28 mouse cellular contexts compared by ENCODE assay signal in the genomic region with DNA sequence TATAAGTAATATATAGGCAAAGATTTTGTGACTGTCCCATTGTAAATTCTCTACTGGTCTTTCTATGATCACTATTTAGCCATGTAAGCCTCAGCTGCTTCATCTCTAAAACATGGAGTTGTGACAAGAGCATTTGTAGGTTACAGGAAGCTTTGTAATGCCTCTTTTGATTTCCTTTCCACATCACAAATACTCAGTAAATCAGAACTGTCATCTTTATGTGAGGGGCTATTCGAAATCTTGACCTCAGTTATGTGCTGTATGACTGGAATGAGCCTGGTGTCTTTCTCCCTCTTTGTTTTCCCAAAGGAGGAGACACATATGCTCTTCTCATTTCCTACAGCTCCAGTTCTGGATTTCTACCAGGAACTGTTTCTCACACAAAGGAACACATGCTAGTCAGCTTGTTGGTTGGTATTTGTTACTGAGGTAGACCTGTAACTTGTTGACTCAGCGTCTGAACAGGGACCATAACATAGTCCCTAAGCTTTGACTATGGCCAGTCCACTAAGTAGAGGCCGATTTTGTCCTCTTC. TPM values are rescaled to one million over a fixed set of nuclear protein-coding genes. Genes with fewer than 3 reads are reported as not detected.
DNase-seq lines count a peak whose midpoint lies in the region; ATAC-seq and TF ChIP-seq lines count a peak whose summit lies in the region.
"Had no signal": no experiment of that assay in that cellular context is flagged by ENCODE, and none has a peak within 500 bp of the region (broad histone marks: within the 10 kb centered on the region; RNA-seq: fewer than 3 reads in every experiment).

No protein-coding gene starts in this region.

- no peak overlapping the region for H3K4me2 ChIP-seq in kidney, embryonic 16.5 days (replicated peaks; ENCODE audit: low read depth, low read length)
- no peak overlapping the region for H3K4me2 ChIP-seq in lung, postnatal 0 days (replicated peaks; ENCODE audit: low read depth, low read length)
- H3K4me2 ChIP-seq: embryonic facial prominence, embryonic 13.5 days; forebrain, embryonic 12.5 days; forebrain, embryonic 15.5 days; heart, embryonic 11.5 days; hindbrain, embryonic 14.5 days had no signal

- H3K27ac ChIP-seq in kidney, embryonic 16.5 days (ENCODE audit: low read length) = no peak overlapping the region
- no peak overlapping the region for H3K27ac ChIP-seq in lung, postnatal 0 days (ENCODE audit: low read length)
- H3K27ac ChIP-seq: embryonic facial prominence, embryonic 10.5 days; embryonic facial prominence, embryonic 13.5 days; forebrain, embryonic 12.5 days; forebrain, embryonic 15.5 days; heart, adult 2 months; hindbrain, embryonic 14.5 days; hindbrain, postnatal 0 days had no signal

- H3K36me3 ChIP-seq in kidney, embryonic 16.5 days (ENCODE audit: insufficient read depth, low read length) = no peaks in the 10 kb centered on the region
- no peaks in the 10 kb centered on the region for H3K36me3 ChIP-seq in lung, postnatal 0 days (ENCODE audit: insufficient read depth, low read length)
- H3K36me3 ChIP-seq: embryonic facial prominence, embryonic 10.5 days; embryonic facial prominence, embryonic 13.5 days; forebrain, embryonic 12.5 days; forebrain, embryonic 15.5 days had no signal

- intact Hi-C loops in heart, postnatal 36 days (cut with DNase I) = no loop called here

- no peaks in the 10 kb centered on the region for H3K27me3 ChIP-seq in kidney, embryonic 16.5 days (ENCODE audit: insufficient read depth, low read length)
- no peaks in the 10 kb centered on the region for H3K27me3 ChIP-seq in lung, postnatal 0 days (replicated peaks; ENCODE audit: insufficient read depth, low read length)
- H3K27me3 ChIP-seq: embryonic facial prominence, embryonic 13.5 days; forebrain, embryonic 12.5 days; forebrain, embryonic 15.5 days had no signal

- H3K4me1 ChIP-seq in kidney, embryonic 16.5 days (ENCODE audit: insufficient read depth, low read length) = no peaks in the 10 kb centered on the region
- H3K4me1 ChIP-seq in lung, postnatal 0 days (ENCODE audit: insufficient read depth, low read depth, low read length) = no peaks in the 10 kb centered on the region
- H3K4me1 ChIP-seq: embryonic facial prominence, embryonic 10.5 days; embryonic facial prominence, embryonic 13.5 days; forebrain, embryonic 15.5 days had no signal

- TF ChIP-seq EP300 in lung, postnatal 0 days (IDR thresholded peaks at IDR 0.05) = no peak

- no peaks in the 10 kb centered on the region for H3K9me3 ChIP-seq in kidney, embryonic 16.5 days (ENCODE audit: low read length)
- H3K9me3 ChIP-seq in lung, postnatal 0 days (ENCODE audit: low read length) = no peaks in the 10 kb centered on the region
- H3K9me3 ChIP-seq: embryonic facial prominence, embryonic 10.5 days; embryonic facial prominence, embryonic 13.5 days; forebrain, embryonic 12.5 days; forebrain, embryonic 15.5 days had no signal

- ATAC-seq in kidney, embryonic 16.5 days (ENCODE audit: low FRiP score, low TSS enrichment) = peak; percentile 51; the same call in 1 of the 2 replicates
- no peak for ATAC-seq in lung, postnatal 0 days
- ATAC-seq: activated CD4-positive, CD25-positive, alpha-beta regulatory T cell, adult 4 months; CD4-positive, CD25-positive, alpha-beta regulatory T cell, adult 4 months; forebrain, embryonic 15.5 days; hindbrain, postnatal 0 days; inflammation-experienced regulatory T-cells, adult 6 months had no signal

- DNase-seq in heart, adult 8-10 months (ENCODE audit: low spot score) = peak; percentile 33
- DNase-seq in heart, postnatal 36 days = no peak
- DNase-seq in kidney, adult 18-20 months = no peak
- peak; percentile 80 for DNase-seq in Muller cell, postnatal 12 days (ENCODE audit: inconsistent ontology term)
- peak; percentile 13 for DNase-seq in brain, adult 2 months (ENCODE audit: low read depth, low spot score)
- DNase-seq in lung, postnatal 0 days (ENCODE audit: low spot score) = no peak
- DNase-seq: adrenal gland, adult 8-10 months; adrenal gland, postnatal 25 days; cerebellum, adult 11-12 months; cerebellum, adult 8-10 months; cerebellum, postnatal 36 days; embryo, embryonic 11 days; gastrocnemius, postnatal 25 days; heart, adult 2 months; heart, postnatal 4 days had no signal

- TF ChIP-seq CTCF in lung, postnatal 0 days (IDR thresholded peaks at IDR 0.05) = no peak

- 64% methylated on average over 3 of the region's 3 CpGs for WGBS in kidney, embryonic 16.5 days
- 63% methylated on average over 3 of the region's 3 CpGs for WGBS in lung, postnatal 0 days

- no peak overlapping the region for H3K4me3 ChIP-seq in kidney, embryonic 16.5 days (ENCODE audit: low read length)
- no peak overlapping the region for H3K4me3 ChIP-seq in lung, postnatal 0 days (ENCODE audit: low read depth, low read length)
- H3K4me3 ChIP-seq: embryonic facial prominence, embryonic 10.5 days; embryonic facial prominence, embryonic 13.5 days; erythroblast, embryonic 14.5 days; forebrain, embryonic 12.5 days; forebrain, embryonic 15.5 days; heart, adult 2 months had no signal

- no peak overlapping the region for H3K9ac ChIP-seq in kidney, embryonic 16.5 days (replicated peaks; ENCODE audit: low read length)
- no peak overlapping the region for H3K9ac ChIP-seq in lung, postnatal 0 days (replicated peaks; ENCODE audit: low read depth)
- H3K9ac ChIP-seq: embryonic facial prominence, embryonic 13.5 days; forebrain, embryonic 12.5 days; forebrain, embryonic 15.5 days; hindbrain, embryonic 14.5 days had no signal

RNA-seq across cellular contexts. Expression of a gene that starts 51.8 kb away (rescaled TPM):
- total RNA-seq in heart, adult 8-10 months (2022) = 10 to 100 TPM; 15.2 to 21.4 (median 15.9) TPM
- 10 to 100 TPM; 16.2 to 19.5 TPM for total RNA-seq in heart, postnatal 36 days (2021)
- polyA plus RNA-seq in kidney, embryonic 16.5 days (2015; fragmentation: Nextera tagmentation; extraction: Ambion mirVana) = 9.0 and 10.2 TPM in 2 replicates
- 7.4 and 11.1 TPM in 2 replicates for polyA plus RNA-seq in lung, postnatal 0 days (2015; fragmentation: Nextera tagmentation; extraction: Ambion mirVana)
- total RNA-seq: MEL had no signal

Comparison
In these comparisons a context has a peak if more than half of its experiments do, and no peak if none do; other contexts are left out.
1. DNase-seq: peak in heart, adult 8-10 months (single experiment), Muller cell, postnatal 12 days (single experiment) and brain, adult 2 months (single experiment); none in heart, postnatal 36 days (0 of 2), kidney, adult 18-20 months (single experiment) and lung, postnatal 0 days (single experiment).